Mouse (Mus musculus): ENCODE results near the gene Gm45521.
A peak's percentile ranks its signal among the peaks of the same experiment; 100 is the strongest.

The Gm45521 gene

DNA sequence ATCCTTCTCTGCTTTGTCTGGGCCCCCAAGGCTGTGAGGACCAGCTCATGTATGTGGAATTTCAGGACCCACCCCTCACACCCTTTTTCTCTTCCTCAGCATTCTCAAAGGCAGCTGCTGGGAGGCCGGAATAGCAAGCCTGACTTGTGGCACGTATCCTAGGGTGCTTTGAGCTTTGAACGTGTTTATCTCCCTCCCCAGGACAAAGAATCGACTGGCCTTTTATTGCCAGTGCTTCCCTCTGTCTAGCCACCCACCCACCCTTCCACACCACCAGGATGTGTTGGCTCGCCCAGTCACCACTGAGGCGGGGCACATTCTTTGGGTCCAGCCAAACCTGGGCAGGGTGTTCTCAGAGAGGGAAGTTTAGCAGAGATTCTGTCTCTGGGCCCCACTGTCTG, 3.0 kb upstream of the Gm45521 start:
- no peak for DNase-seq

- DNase-seq = no peak
Observed at GRCm38 (mm10) chr14:7956427-7956826, 661 bp upstream of the Gm45521 start.

DNA sequence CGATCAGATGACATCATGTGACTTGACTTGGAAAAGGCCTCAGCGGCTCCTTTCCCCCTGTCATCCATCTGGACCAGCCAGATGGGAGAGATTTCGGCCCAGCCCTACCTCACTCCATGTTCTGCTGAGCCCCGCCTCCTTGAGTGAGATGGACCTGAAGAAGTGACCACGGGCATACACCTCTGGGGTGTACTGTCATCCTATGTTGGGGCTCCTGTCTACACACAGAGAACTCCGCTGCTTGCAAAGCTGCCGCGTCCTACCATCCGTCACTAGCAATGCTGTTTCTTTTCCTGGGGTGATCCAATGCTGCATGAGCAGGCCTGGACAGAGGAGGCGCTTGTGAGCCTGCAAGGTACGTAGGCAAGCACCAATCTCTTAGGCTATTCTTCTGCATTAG, 3.5 kb downstream of the Gm45521 start:
- DNase-seq = peak; percentile 63

DNA sequence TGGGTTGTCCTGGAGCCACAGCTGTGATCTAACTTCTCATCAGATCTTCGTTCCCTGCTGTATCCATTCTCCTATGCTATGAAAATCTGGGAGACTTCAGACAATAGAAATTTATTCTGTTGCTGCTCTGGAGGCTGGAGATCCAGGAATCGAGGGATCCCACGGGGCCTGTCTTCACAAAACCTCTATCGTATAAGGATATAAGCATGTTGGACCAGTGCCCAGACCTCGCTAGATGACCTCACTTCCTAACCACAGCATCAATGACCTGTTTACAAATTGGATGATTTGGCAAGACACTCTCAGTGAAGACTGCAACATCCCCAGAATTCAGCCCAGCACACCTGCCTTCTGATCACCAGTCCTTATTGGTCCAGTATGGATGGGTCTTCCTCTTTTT, 4.6 kb downstream of the Gm45521 start:
- no peak for DNase-seq

DNA sequence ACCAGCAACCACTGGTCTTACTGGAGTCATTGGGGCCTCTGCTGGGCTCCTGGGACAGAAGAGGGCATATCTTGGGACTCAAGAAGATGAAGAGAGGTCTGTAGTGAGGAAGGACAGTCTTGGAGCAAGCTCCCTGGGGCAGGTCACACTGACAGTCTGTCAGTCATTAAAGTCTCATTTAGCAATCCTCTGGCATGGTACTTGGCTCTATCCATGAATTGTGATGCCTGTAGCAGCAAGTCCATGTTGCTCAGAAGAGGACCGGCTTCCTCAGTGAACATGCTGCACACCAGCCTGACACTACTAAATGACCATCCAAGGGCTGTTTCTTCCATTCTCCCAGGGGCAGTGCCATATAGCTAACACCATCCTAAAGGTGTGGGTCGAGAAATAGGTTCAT, 5.5 kb downstream of the Gm45521 start:
- DNase-seq = no peak

DNA sequence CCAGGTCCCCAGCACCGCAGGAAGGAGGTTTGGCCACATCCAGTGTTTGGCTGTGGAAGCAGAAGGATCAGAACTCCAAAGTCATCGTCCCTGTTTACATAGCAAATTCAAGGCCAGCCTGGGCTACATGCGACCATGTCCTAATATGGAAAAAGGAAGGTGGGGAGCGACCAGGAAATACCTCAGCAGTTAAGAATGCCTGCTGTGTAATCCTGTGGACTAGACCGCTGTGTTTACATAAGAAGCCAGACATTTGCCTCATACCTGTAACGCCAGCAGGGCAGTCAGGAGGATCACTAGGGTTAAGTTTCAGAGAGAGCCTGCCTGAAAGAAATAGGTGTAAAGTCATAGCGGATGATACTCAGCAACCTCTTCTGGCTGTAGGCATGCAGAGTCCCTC, 6.1 kb downstream of the Gm45521 start:
- no peak for DNase-seq

DNA sequence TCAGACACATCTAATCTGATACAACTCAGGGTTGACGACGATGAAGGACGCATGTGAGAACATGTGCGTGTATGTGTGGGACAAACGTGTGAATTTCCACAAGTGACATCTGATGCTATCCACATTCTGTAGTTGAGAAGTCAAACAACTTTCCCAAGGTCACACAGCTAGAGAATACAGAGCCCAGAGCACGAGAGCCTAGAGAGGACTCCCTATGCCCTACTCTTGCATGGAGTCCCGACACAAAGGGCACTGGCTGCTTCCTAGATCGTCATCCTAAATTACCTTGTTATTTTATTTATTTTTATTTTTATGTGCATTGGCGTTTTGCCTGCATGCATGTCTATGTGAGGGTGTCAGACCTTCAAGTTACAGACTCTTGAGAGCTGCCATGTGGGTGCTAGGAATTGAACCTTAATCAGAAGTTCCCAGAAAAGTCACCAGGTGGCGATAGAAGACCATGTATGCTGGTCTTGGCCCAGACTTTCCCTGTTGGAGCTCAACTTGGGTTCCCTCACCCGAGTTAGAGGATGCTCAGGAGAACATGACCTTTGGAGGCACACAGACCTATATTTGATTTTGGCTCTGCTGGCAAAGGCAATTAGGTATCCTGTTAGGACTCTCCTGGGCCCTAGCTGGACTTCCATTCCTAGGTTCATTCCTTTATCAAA, 7.3 kb downstream of the Gm45521 start:
- DNase-seq = peak; percentile 69

GRCm38 (mm10) chr14:7971889-7972493, 14.9 kb downstream of the Gm45521 start:
- DNase-seq = no peak

GRCm38 (mm10) chr14:7974643-7975042, 17.6 kb downstream of the Gm45521 start:
- DNase-seq = no peak

GRCm38 (mm10) chr14:7975177-7975576, 18.1 kb downstream of the Gm45521 start:
- DNase-seq = peak; percentile 31

GRCm38 (mm10) chr14:7977471-7977870, 20.4 kb downstream of the Gm45521 start:
- no peak for DNase-seq

DNA sequence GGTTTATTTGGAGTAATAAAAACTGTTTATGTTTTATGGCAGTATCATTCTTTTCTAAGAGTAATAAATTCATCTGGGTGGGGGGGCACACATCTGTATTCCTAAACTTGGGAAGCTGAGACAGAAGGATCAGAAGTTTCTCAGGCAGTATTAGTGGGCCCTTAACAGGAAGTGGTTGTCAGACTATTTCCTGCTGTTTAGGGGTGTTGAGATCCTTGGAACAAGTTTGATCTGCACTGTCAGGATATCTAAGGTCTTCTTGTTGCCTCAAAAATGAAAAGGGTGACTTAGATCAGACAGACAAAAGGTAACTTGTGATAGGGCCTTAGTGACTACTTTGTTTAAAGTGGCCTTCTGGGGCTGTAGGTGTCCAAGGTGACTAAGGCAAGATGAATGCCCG, 21.1 kb downstream of the Gm45521 start:
- DNase-seq = no peak

- no peak for DNase-seq
Observed at GRCm38 (mm10) chr14:7981226-7981625, 24.1 kb downstream of the Gm45521 start.

GRCm38 (mm10) chr14:7986913-7987312, 29.8 kb downstream of the Gm45521 start:
- DNase-seq = no peak

DNA sequence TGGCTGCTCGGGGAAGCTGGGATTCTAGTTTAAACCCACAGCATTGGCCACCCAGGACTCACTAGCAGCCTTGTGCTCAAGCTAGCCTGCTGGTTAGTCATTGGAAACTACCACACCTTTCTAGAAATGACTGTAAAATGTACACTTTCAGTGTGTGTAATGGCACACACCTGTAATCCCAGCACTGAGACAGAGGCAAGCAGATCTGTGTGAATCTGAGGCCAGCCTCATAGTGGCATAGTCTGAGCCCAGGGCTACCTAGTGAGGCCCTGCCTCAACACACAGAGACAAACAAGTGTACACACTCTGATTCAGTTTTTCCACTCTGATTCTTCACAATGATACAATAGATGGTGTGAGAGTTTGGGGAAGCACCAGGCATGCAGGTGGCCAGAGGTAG, 32.3 kb downstream of the Gm45521 start:
- DNase-seq = no peak

- DNase-seq = no peak
Observed at GRCm38 (mm10) chr14:7989961-7990360, 32.9 kb downstream of the Gm45521 start.

DNA sequence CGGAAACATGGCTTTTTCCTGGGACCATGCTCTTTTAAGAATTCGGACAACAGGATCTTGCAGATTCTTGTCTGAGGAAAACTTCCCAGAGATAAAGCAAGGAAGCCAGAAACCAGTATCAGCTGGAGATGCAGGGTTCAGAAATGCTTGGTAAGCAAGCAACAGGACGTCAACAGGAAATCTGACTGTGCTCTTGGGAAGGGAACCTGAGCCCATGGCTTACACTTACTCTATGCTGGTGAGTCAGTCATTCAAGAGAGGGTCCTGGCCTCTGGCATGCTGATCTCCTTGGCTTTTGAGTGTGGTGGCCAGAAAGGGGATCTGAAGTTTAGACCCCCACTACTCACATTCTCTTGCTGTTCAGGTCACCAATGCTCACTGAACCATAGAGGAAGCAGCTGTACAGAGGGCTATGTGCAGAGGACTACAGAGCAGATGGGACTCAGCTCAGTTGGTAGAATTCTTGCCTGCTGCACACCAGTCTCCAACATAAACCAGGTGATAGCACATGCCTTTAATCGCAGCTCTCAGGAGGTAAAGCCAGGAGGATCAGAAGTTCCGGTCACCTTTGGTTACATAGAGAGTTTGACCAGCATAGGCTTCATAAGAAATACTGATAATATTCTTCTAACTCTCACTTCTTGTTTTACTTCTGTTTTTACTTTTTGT, 34.2 kb downstream of the Gm45521 start:
- DNase-seq = no peak

- DNase-seq = no peak
Observed at GRCm38 (mm10) chr14:7992158-7992557, 35.1 kb downstream of the Gm45521 start.

- DNase-seq = no peak
Observed at GRCm38 (mm10) chr14:7994271-7994767, 37.2 kb downstream of the Gm45521 start, which contains the start of gene Dnase1l3. Gene Dnase1l3, minus strand, starts transcription at chr14:7994573.

DNA sequence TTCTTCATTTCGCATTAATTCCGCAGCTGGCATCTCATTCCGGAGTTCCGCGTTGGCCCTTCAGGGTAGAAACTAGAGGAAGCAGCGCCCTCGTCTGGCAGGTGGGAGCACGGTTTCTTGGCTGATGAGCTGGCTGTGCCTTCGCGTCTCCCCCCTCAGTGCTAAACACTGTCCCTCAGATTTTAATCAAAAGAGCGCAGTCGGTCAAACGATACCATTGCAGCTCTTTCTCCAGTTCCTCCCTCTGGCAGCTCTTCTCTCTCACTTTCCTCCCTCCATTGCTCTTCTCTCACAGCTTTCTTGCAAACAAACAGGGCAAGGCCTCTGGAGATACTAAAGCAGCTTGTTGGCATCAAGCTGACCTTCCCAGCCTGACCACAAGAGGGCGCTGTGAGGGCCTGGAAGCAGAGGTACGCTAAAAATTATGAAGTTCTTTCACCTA, 40.2 kb downstream of the Gm45521 start:
- peak; percentile 94 for DNase-seq

- no peak for DNase-seq
Observed at GRCm38 (mm10) chr14:7999030-7999429, 41.9 kb downstream of the Gm45521 start.

DNA sequence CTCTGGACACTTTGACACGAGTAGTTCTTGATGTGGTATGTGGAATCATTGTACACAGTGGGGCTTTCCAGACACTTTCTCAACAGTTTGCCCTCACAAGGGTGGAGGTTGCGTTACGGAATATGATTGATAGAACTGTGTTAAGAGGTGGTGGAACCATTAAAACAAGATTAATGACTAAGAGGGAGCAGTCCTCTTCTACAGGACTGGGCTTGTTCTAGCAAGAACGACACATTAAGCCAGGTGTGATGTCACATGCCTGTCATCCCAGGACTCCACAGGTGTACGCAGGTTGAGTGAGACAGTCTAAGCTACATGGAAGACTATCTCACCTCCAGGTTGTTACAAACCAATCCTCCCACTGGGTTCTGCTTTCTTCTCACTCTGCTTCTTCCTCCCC, 42.3 kb downstream of the Gm45521 start:
- no peak for DNase-seq

- DNase-seq = no peak
Observed at GRCm38 (mm10) chr14:8000247-8000646, 43.2 kb downstream of the Gm45521 start.

All from right cerebral cortex, adult 18-20 months (tissue).